Mouse (Mus musculus): ENCODE measurements at regions not wholly inside any gene's neighbourhood (a gene's known extent, or its start where the extent isn't known, plus 50 kb on each side); places are given as distances from the start of the nearest gene placed in this dataset.

GRCm38 (mm10) chr12:77867947-77868495, 326.0 kb upstream of the Gm6657 start:
- TF ChIP-seq EP300 (IDR thresholded peaks at IDR 0.05; ENCODE audit: low read depth) (no peak), CTCF (IDR thresholded peaks at IDR 0.05; ENCODE audit: low read depth) (no peak)

Data from heart, postnatal 0 days (tissue).